Mouse (Mus musculus) intestine, embryonic 14.5 days (tissue): Measurements from ENCODE around the gene Anapc13. TPM values are rescaled to one million over a fixed set of nuclear protein-coding genes. Genes with fewer than 3 reads are reported as not detected.

Experiments
- ATAC-seq: fragments of 200-750 bp; cut with Nextera tagmentation; replicated peaks from 2 replicates; pipeline ENCODE4 v1.8.0; 2017; ENCODE audit warnings: low read depth, moderate number of reproducible peaks, moderate TSS enrichment, moderate library complexity; ENCODE audit not compliant: low FRiP score, low TSS enrichment
- DNase-seq: peaks from one replicate; pipeline ENCODE4 v3.0.0-alpha.2; 2018; ENCODE audit warnings: low spot score
- H3K27ac ChIP-seq: fragments of 300-500 bp; sonication (generic); 2 replicates; pipeline ENCODE4 v1.5.1; 2014; ENCODE audit warnings: low read depth, mild to moderate bottlenecking, control low read depth
- H3K27me3 ChIP-seq: fragments of 300-500 bp; sonication (generic); replicated peaks from 2 replicates; pipeline ENCODE4 v1.6.1; 2014; ENCODE audit warnings: low read length, control low read depth; ENCODE audit not compliant: control insufficient read depth, insufficient read depth
- H3K36me3 ChIP-seq: fragments of 300-500 bp; sonication (generic); 2 replicates; pipeline ENCODE4 v1.6.1; 2014; ENCODE audit warnings: low read length, control low read depth; ENCODE audit not compliant: control insufficient read depth, insufficient read depth
- H3K4me1 ChIP-seq: fragments of 300-500 bp; sonication (generic); replicated peaks from 2 replicates; pipeline ENCODE4 v1.6.1; 2014; ENCODE audit warnings: low read length, control low read depth, mixed read lengths; ENCODE audit not compliant: control insufficient read depth, insufficient read depth
- H3K4me2 ChIP-seq: fragments of 300-500 bp; sonication (generic); 2 replicates; pipeline ENCODE4 v1.6.1; 2014; ENCODE audit warnings: low read length
- H3K4me3 ChIP-seq: fragments of 300-500 bp; sonication (generic); 2 replicates; pipeline ENCODE4 v1.5.1; 2014; ENCODE audit warnings: low read depth, low read length, control low read depth, mixed read lengths
- H3K9ac ChIP-seq: fragments of 300-500 bp; sonication (generic); 2 replicates; pipeline ENCODE4 v1.6.1; 2014; ENCODE audit warnings: mild to moderate bottlenecking, low read length
- H3K9me3 ChIP-seq: fragments of 300-500 bp; sonication (generic); 2 replicates; pipeline ENCODE4 v1.6.1; 2016; ENCODE audit warnings: low read length, control low read depth; ENCODE audit not compliant: control insufficient read depth
- WGBS: fragments of 180-500 bp; shearing (Covaris S2); extraction: QIAGEN DNeasy Blood & Tissue Kit; methylation state at CpG from one replicate; pipeline ENCODE4 v1.1.7; 2014; 5-methylcytosine and 5-hydroxymethylcytosine counted together
- polyA plus RNA-seq: library from polyadenylated mRNA; unstranded; fragments of >200 nt; fragmentation: Nextera tagmentation; extraction: Ambion mirVana; gene quantifications from 2 replicates; pipeline ENCODE4 v1.2.1, GENCODE M21; 2014

The Anapc13 gene
- 212 and 216 TPM in 2 replicates for polyA plus RNA-seq

- peak; percentile 99 for DNase-seq
- no peaks in the 10 kb centered on the region for H3K27me3 ChIP-seq
- H3K36me3 ChIP-seq, result 0 out of 2 replicates have a peak, but pooled peaks cover 6% of the 10 kb centered on the region
- no peaks in the 10 kb centered on the region for H3K9me3 ChIP-seq
- peak; percentile 95 for ATAC-seq
- peak within 1 kb of the TSS; percentile 95 for H3K9ac ChIP-seq
- peaks cover 12% of the 10 kb centered on the region; the same call in 1 of the 2 replicates for H3K4me1 ChIP-seq
- WGBS, result under 1% methylated on average over 78 of the region's 84 CpGs
- H3K4me2 ChIP-seq, result peak within 1 kb of the TSS; percentile 81
- H3K27ac ChIP-seq, result peak within 1 kb of the TSS; percentile 94
- peak within 1 kb of the TSS; percentile 71 for H3K4me3 ChIP-seq
Observed at GRCm38 (mm10) chr9:102625983-102626838, at the start of gene Anapc13, which contains the start of gene Cep63. Gene Anapc13 (plus strand): TSS chr9:102626296. Gene Cep63 (minus strand): TSS chr9:102626534.

GRCm38 (mm10) chr9:102577480-102577879, 48.6 kb upstream of the Anapc13 start:
- no peaks in the 10 kb centered on the region for H3K9me3 ChIP-seq
- WGBS, result 62% methylated on average over 5 of the region's 5 CpGs
- no peak overlapping the region for H3K4me3 ChIP-seq
- DNase-seq (no peak), ATAC-seq (no peak)
- no peak overlapping the region for H3K9ac ChIP-seq
- H3K27me3 ChIP-seq, result no peaks in the 10 kb centered on the region
- H3K27ac ChIP-seq, result no peak overlapping the region
- H3K4me1 ChIP-seq, result no peaks in the 10 kb centered on the region
- no peak overlapping the region for H3K4me2 ChIP-seq
- no peaks in the 10 kb centered on the region for H3K36me3 ChIP-seq

- no peak overlapping the region for H3K27ac ChIP-seq
- DNase-seq (no peak), ATAC-seq (no peak)
- H3K4me1 ChIP-seq, result no peaks in the 10 kb centered on the region
- no peak overlapping the region for H3K4me2 ChIP-seq
- H3K36me3 ChIP-seq, result peaks cover 24% of the 10 kb centered on the region; the same call in 1 of the 2 replicates
- H3K9ac ChIP-seq, result no peak overlapping the region
- 81% methylated on average over 12 of the region's 12 CpGs for WGBS
- no peaks in the 10 kb centered on the region for H3K27me3 ChIP-seq
- H3K4me3 ChIP-seq, result no peak overlapping the region
- no peaks in the 10 kb centered on the region for H3K9me3 ChIP-seq
Observed at GRCm38 (mm10) chr9:102581921-102582469, 44.1 kb upstream of the Anapc13 start.

GRCm38 (mm10) chr9:102587347-102587746, 38.7 kb upstream of the Anapc13 start:
- H3K36me3 ChIP-seq, result peaks cover 30% of the 10 kb centered on the region; the same call in 1 of the 2 replicates
- 59% methylated on average over 5 of the region's 5 CpGs for WGBS
- peaks cover 8% of the 10 kb centered on the region; the same call in 1 of the 2 replicates for H3K4me1 ChIP-seq
- no peak for DNase-seq
- no peak overlapping the region for H3K4me2 ChIP-seq
- H3K9me3 ChIP-seq, result no peaks in the 10 kb centered on the region
- no peak overlapping the region for H3K27ac ChIP-seq
- ATAC-seq, result no peak
- H3K27me3 ChIP-seq, result no peaks in the 10 kb centered on the region
- H3K4me3 ChIP-seq, result no peak overlapping the region
- no peak overlapping the region for H3K9ac ChIP-seq

- Histone ChIP-seq H3K4me1 (peaks cover 9% of the 10 kb centered on the region; the same call in 1 of the 2 replicates), H3K9ac (no peak overlapping the region), H3K27ac (no peak overlapping the region), H3K9me3 (no peaks in the 10 kb centered on the region), H3K27me3 (no peaks in the 10 kb centered on the region), H3K4me2 (no peak overlapping the region), H3K36me3 (peaks cover 45% of the 10 kb centered on the region), H3K4me3 (no peak overlapping the region)
- no peak for ATAC-seq
- no peak for DNase-seq
- WGBS, result 57% methylated on average over 6 of the region's 6 CpGs
Observed at GRCm38 (mm10) chr9:102594667-102595393, 31.3 kb upstream of the Anapc13 start.

GRCm38 (mm10) chr9:102595662-102596436, 30.2 kb upstream of the Anapc13 start:
- H3K27me3 ChIP-seq, result no peaks in the 10 kb centered on the region
- no peaks in the 10 kb centered on the region for H3K9me3 ChIP-seq
- H3K27ac ChIP-seq, result no peak overlapping the region
- no peak overlapping the region for H3K4me3 ChIP-seq
- WGBS, result 87% methylated on average over 8 of the region's 8 CpGs
- DNase-seq, result no peak
- peaks cover 9% of the 10 kb centered on the region; the same call in 1 of the 2 replicates for H3K4me1 ChIP-seq
- no peak overlapping the region for H3K4me2 ChIP-seq
- H3K9ac ChIP-seq, result no peak overlapping the region
- no peak for ATAC-seq
- H3K36me3 ChIP-seq, result peaks cover 52% of the 10 kb centered on the region

- Histone ChIP-seq H3K9ac (no peak overlapping the region), H3K27me3 (no peaks in the 10 kb centered on the region), H3K4me2 (no peak overlapping the region), H3K4me1 (no peaks in the 10 kb centered on the region), H3K9me3 (no peaks in the 10 kb centered on the region), H3K36me3 (peaks cover 43% of the 10 kb centered on the region), H3K4me3 (no peak overlapping the region), H3K27ac (no peak overlapping the region; the same call in 1 of the 2 replicates)
- DNase-seq (no peak), ATAC-seq (no peak)
- 93% methylated on average over 2 of the region's 2 CpGs for WGBS
Observed at GRCm38 (mm10) chr9:102601187-102601586, 24.9 kb upstream of the Anapc13 start.

- Histone ChIP-seq H3K4me2 (no peak overlapping the region), H3K36me3 (peaks cover 46% of the 10 kb centered on the region), H3K4me1 (no peaks in the 10 kb centered on the region), H3K9ac (no peak overlapping the region), H3K9me3 (no peaks in the 10 kb centered on the region), H3K27ac (no peak overlapping the region; the same call in 1 of the 2 replicates), H3K4me3 (no peak overlapping the region), H3K27me3 (no peaks in the 10 kb centered on the region)
- ATAC-seq (no peak), DNase-seq (no peak)
- 81% methylated on average over 2 of the region's 2 CpGs for WGBS
Observed at GRCm38 (mm10) chr9:102601666-102602065, 24.4 kb upstream of the Anapc13 start.
